Mouse (Mus musculus) erythroid progenitor cell, adult 5-6 weeks (primary cell): ENCODE data around the gene Msi2. TPM values are rescaled to one million over a fixed set of nuclear protein-coding genes. Genes with fewer than 3 reads are reported as not detected.

Experiments
- ATAC-seq: replicated peaks from 2 replicates; pipeline ENCODE4 v1.8.0; 2016; ENCODE audit warnings: moderate number of reproducible peaks, mild to moderate bottlenecking, moderate TSS enrichment, inconsistent platforms; ENCODE audit not compliant: poor library complexity, low FRiP score, severe bottlenecking
- total RNA-seq, 2 experiments: library from RNA; stranded (forward) in 1 of 2; stranded (reverse) in 1 of 2; fragments of 150-400 nt in 1 of 2; fragments of 186-747, 209-891 nt in 1 of 2; gene quantifications; 2 replicates each; pipeline versions ENCODE4 v1.2.3 to v1.2.4; 2015 to 2017; ENCODE audit warnings: low replicate concordance in 2 of 2

Gene Msi2
- total RNA-seq (2015; ENCODE audit: low replicate concordance) (8.4 and 10.5 TPM in 2 replicates), total RNA-seq (2017; ENCODE audit: low replicate concordance) (18.1 and 44.6 TPM in 2 replicates)

GRCm38 (mm10) chr11:88718050-88718765, at the start of gene Msi2:
Gene Msi2 (minus strand): TSS chr11:88718513.
- peak; percentile 75 for ATAC-seq

- ATAC-seq, result no peak
Measured at GRCm38 (mm10) chr11:88765635-88766034, 47.3 kb upstream of the Msi2 start.

- no peak for ATAC-seq
Measured at GRCm38 (mm10) chr11:88763371-88763770, 45.1 kb upstream of the Msi2 start.

- ATAC-seq, result no peak
Measured at GRCm38 (mm10) chr11:88759501-88759900, 41.2 kb upstream of the Msi2 start.

GRCm38 (mm10) chr11:88758402-88758801, 40.1 kb upstream of the Msi2 start:
- ATAC-seq, result no peak

- no peak for ATAC-seq
Measured at GRCm38 (mm10) chr11:88745306-88745705, 27.0 kb upstream of the Msi2 start.

- no peak for ATAC-seq
Measured at GRCm38 (mm10) chr11:88739574-88740295, 21.4 kb upstream of the Msi2 start.

- ATAC-seq, result no peak
Measured at GRCm38 (mm10) chr11:88729363-88729762, 11.1 kb upstream of the Msi2 start.

GRCm38 (mm10) chr11:88728508-88728890, 10.2 kb upstream of the Msi2 start:
- ATAC-seq, result peak; percentile 61

GRCm38 (mm10) chr11:88727768-88728507, 9.6 kb upstream of the Msi2 start:
- ATAC-seq, result 0 out of 2 replicates have a peak, but pooled peaks have one; percentile 10

- no peak for ATAC-seq
Measured at GRCm38 (mm10) chr11:88721144-88721636, 2.9 kb upstream of the Msi2 start.

GRCm38 (mm10) chr11:88720261-88721143, 2.2 kb upstream of the Msi2 start:
- ATAC-seq, result peak; percentile 43; the same call in 1 of the 2 replicates

- ATAC-seq, result no peak
Measured at GRCm38 (mm10) chr11:88719601-88720000, 1.3 kb upstream of the Msi2 start.

GRCm38 (mm10) chr11:88718766-88719595, 668 bp upstream of the Msi2 start:
- peak; percentile 57 for ATAC-seq

GRCm38 (mm10) chr11:88717644-88718049, 666 bp downstream of the Msi2 start:
- no peak for ATAC-seq

- ATAC-seq, result no peak
Measured at GRCm38 (mm10) chr11:88717016-88717643, 1.2 kb downstream of the Msi2 start.

GRCm38 (mm10) chr11:88716061-88716994, 2.0 kb downstream of the Msi2 start:
- ATAC-seq, result no peak
